Mouse (Mus musculus) cerebellum, adult 2 months (tissue): Measurements from ENCODE around the gene Tmx4.

ENCODE experiments used
- CTCF ChIP-seq: fragments of 200-500 bp; IDR thresholded peaks from 2 replicates; pipeline ENCODE4 v1.5.1; 2011; ENCODE audit warnings: low read depth, mild to moderate bottlenecking, control low read depth, low read length, moderate library complexity, borderline replicate concordance; ENCODE audit not compliant: insufficient read depth
- POLR2A ChIP-seq: fragments of 200-500 bp; IDR thresholded peaks from 2 replicates; pipeline ENCODE4 v1.6.1; 2011; ENCODE audit warnings: low read length, control low read depth, borderline replicate concordance; ENCODE audit not compliant: insufficient read depth

GRCm38 (mm10) chr2:134682326-134682725, 38.4 kb upstream of the Tmx4 start:
- TF ChIP-seq POLR2A = no peak
- no peak for TF ChIP-seq CTCF
